Mouse (Mus musculus): Measurements from ENCODE around the gene Nckap5.

DNA sequence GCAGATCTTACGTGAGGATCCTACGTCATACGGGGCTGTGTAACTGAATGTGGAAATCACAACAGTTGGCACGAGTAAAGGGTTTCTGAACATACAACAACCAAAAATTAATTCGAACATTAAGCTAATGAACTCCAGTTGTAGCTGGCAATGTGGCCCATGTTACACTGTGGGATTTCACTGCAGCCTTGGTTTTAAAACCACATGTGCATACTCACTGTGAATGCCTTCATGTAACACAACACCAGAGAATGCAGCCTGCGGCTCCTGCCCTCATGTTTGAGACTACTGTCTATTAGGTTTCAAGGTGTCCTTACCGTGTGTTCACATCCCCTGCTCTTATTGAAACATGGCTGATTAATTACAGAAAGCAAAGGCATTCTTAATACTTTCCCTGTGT is 269.7 kb downstream of the Nckap5 start:
- TF ChIP-seq MYOD1 (IDR thresholded peaks at IDR 0.05; ENCODE audit: control insufficient read depth in 1 of 3, insufficient read length in 2 of 3, low read depth in 2 of 3) = no peak
- TF ChIP-seq POLR2A (IDR thresholded peaks at IDR 0.05; ENCODE audit: insufficient read length, low read depth) = no peak
- no peak for TF ChIP-seq USF1 (IDR thresholded peaks at IDR 0.05; ENCODE audit: low read depth)
- no peak for TF ChIP-seq POLR2AphosphoS2 (IDR thresholded peaks at IDR 0.05; ENCODE audit: insufficient read length, low read depth)
- TF ChIP-seq MYOG (IDR thresholded peaks at IDR 0.05; ENCODE audit: control insufficient read depth in 1 of 3, insufficient read depth in 1 of 3, insufficient read length in 2 of 3, low read depth in 2 of 3) = no peak
- no peak for TF ChIP-seq E2F4 (IDR thresholded peaks at IDR 0.05; ENCODE audit: insufficient read depth)
- no peak for TF ChIP-seq TCF12 (IDR thresholded peaks at IDR 0.05; ENCODE audit: insufficient read depth, poor library complexity, severe bottlenecking)
- TF ChIP-seq TCF3 (IDR thresholded peaks at IDR 0.05; ENCODE audit: insufficient read length, low read depth) = no peak
- TF ChIP-seq SRF (IDR thresholded peaks at IDR 0.05; ENCODE audit: control insufficient read depth, insufficient read length, low read depth) = no peak
- TF ChIP-seq MAX (IDR thresholded peaks at IDR 0.05; ENCODE audit: low read depth) = no peak
- no peak for TF ChIP-seq CEBPB (IDR thresholded peaks at IDR 0.05; ENCODE audit: insufficient read depth, poor library complexity, severe bottlenecking)
- no peak for TF ChIP-seq REST (IDR thresholded peaks at IDR 0.05; ENCODE audit: insufficient read depth, insufficient read length)

All from myocyte (in vitro differentiated cells).